Mouse (Mus musculus) lung, postnatal 25 days (tissue): ENCODE results near the gene Hspg2.
A peak's percentile ranks its signal among the peaks of the same experiment; 100 is the strongest.

ENCODE experiments used
- DNase-seq: peaks from one replicate; pipeline ENCODE4 v3.0.0; 2022; ENCODE audit warnings: low spot score

The Hspg2 gene

GRCm38 (mm10) chr4:137500149-137500548 is 31.6 kb downstream of the Hspg2 start:
- DNase-seq, result no peak

GRCm38 (mm10) chr4:137500953-137501352 is 32.4 kb downstream of the Hspg2 start:
- DNase-seq, result no peak

DNA sequence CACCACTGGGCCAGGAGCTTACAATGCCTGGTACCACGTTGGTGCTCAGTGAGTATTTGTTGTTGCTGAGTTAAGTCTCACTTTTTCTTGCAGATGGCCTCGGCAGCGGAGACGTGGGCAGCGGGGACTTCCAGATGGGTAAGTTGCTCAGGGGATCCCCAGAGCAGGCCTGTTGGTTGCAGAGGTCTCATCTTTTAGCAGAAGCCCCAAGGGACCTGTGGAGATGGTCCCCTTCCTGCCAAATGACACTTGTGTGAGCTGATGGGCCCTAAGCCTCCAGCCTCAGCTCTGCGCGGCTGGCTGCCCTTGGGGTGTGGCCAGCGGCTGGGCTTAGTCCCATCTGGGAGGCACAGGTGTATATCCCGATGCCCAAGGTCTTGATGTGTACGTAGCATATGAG is 33.6 kb downstream of the Hspg2 start:
- no peak for DNase-seq

GRCm38 (mm10) chr4:137502801-137503200 is 34.2 kb downstream of the Hspg2 start:
- no peak for DNase-seq

DNA sequence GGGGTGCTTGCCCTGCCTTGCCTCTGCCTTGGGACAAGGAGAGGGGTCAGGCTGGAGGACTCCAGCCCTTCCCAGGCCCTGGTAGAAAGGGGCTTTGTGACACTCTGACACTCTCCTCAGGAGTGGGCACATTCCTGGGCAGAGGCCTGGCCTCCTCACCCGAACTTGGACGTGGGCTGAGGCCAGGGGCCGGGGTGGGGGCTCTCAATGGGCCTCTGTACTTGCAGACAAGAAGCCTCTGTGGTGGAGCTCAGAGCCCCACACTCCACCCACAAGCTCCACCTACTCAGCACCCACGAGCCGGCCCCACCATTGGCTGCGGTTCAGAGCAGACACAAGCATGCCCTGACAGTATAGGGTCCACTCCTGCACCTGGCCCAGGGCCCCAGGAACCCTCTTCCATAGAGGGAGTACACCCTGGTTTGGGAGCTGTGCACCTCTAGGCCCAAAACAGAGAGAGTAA is 35.0 kb downstream of the Hspg2 start:
- DNase-seq, result no peak

- no peak for DNase-seq
Measured at GRCm38 (mm10) chr4:137506629-137507028, 38.1 kb downstream of the Hspg2 start.

DNA sequence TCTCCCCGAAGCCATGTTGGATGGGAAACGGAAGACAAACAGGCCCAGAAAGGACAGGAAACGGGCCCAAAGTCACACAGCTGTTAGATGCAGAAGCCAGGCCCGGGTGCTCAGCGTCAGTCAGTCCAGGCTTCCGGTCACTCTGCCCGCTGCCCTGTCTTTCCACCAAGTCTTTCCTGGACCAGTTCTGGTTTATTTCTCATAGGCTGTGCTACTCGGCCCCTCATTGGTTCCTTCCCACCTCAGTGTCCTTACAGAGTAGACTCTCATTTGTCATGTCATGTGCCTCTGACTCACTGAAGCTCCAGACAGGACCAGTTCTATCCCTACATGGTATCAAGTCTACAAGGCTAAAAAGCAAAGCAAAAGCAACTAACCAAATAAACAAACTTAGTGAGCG is 41.0 kb downstream of the Hspg2 start:
- no peak for DNase-seq

- DNase-seq, result no peak
Measured at GRCm38 (mm10) chr4:137510021-137510696, 41.6 kb downstream of the Hspg2 start.

DNA sequence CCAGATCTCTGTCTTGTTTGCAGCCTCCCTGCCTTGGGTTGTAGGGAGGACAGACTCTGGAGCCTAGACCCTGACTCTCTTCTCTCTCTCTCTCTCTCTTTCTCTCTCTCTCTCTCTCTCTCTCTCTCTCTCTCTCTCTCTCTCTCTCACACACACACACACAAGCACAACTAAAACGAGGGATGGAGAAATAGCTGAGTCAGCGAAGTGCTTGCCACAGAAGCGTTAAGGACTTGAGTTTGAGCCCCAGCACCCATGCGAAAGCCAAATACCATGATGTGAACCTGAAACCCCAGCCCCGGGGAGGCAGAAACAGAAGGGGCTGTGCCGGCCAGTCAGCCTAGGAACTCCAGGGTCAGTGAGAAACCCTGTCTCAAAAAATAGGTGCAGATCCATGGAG is 44.3 kb downstream of the Hspg2 start:
- no peak for DNase-seq

DNA sequence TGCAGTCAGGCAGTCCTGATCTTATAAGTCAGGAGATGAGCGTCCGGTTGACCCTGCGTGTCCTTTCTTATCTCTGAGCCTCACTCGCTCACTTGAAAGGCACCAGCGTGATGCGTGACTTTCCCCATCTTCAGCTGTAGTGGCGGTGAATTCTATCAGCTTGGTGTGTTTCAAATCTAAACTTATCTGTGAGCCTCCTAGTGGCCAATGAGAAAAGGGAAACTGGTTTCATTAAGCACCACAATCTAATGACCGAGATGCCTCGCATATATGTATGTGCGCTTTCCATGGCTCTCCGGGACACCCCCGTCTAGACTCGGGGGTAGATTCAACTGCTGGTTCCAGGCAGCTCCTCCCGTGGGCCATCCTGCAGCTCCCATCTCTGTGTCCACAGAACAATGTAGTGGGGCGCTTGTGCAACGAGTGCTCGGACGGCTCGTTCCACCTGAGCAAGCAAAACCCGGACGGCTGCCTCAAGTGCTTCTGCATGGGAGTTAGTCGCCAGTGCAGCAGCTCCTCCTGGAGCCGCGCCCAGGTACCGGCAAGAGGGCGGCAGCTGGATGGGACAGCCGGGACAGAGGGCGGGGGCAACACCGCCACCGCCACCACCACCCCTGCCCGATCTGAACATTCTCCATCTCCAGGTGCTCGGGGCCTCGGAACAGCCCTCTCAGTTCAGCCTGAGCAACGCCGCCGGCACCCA is 49.6 kb downstream of the Hspg2 start:
- DNase-seq, result no peak

- DNase-seq, result no peak
Measured at GRCm38 (mm10) chr4:137518746-137519145, 50.2 kb downstream of the Hspg2 start.

- no peak for DNase-seq
Measured at GRCm38 (mm10) chr4:137520346-137520745, 51.8 kb downstream of the Hspg2 start.

- no peak for DNase-seq
Measured at GRCm38 (mm10) chr4:137521966-137522365, 53.4 kb downstream of the Hspg2 start.

- no peak for DNase-seq
Measured at GRCm38 (mm10) chr4:137525426-137525825, 56.9 kb downstream of the Hspg2 start.

- DNase-seq, result no peak
Measured at GRCm38 (mm10) chr4:137527368-137527767, 58.8 kb downstream of the Hspg2 start.

GRCm38 (mm10) chr4:137527872-137528271 is 59.3 kb downstream of the Hspg2 start:
- no peak for DNase-seq

- no peak for DNase-seq
Measured at GRCm38 (mm10) chr4:137540356-137540755, 71.8 kb downstream of the Hspg2 start.

DNA sequence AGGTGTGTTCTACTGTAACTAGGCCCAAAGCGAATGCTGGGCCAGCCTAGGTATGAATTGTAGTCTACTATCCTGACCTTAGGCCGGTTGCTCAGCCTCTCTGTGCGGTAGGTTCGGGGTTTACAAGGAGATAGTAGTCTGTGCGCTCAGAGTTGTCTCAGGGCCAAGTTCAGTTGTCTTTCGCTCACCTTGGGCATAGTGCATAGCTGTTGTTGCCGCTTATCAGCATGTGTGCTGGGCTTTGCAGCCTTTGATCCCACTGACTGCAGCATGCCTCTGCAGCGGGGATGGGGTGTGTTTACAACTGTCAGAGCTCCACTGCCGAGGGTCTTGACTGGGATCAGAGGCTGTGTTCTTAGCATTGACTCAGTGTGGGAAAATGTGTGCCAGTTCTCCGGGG is 74.4 kb downstream of the Hspg2 start:
- DNase-seq, result no peak

- DNase-seq, result no peak
Measured at GRCm38 (mm10) chr4:137545568-137545967, 77.0 kb downstream of the Hspg2 start.

- peak; percentile 23 for DNase-seq
Measured at GRCm38 (mm10) chr4:137546003-137546525, 77.5 kb downstream of the Hspg2 start.

GRCm38 (mm10) chr4:137553466-137553865 is 84.9 kb downstream of the Hspg2 start:
- DNase-seq, result no peak

GRCm38 (mm10) chr4:137556673-137557210 is 88.2 kb downstream of the Hspg2 start:
- DNase-seq, result no peak

- no peak for DNase-seq
Measured at GRCm38 (mm10) chr4:137569873-137570272, 101.3 kb downstream of the Hspg2 start.
